Mouse (Mus musculus): ENCODE results near the gene Erich2.

DNA sequence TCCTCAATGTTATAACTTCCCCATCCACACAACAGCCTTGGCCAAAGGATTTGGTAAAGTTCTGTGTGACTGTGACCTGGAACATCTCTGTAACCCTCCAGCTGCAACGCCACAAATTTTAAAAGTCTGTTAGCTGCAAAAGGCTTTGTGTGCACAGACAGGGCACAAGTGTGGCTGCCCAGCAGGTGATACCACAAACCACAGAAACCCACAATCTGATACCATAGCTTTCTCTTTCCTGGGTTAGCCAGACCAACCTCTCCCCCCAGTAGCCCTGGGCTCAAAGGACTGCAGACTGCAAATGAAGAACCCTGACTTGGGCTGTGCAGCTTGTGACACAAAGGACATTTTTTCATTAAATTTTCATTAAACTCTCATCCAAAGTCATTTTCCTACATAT, 45.0 kb upstream of the Erich2 start:
- TF ChIP-seq EP300 (optimal IDR thresholded peaks at IDR 0.05): no peak
- TF ChIP-seq CTCF (IDR thresholded peaks at IDR 0.05; ENCODE audit: low read depth): no peak
